Mouse (Mus musculus) liver, embryonic 14.5 days (tissue): Measurements from ENCODE around the gene Asb18. TPM values are rescaled to one million over a fixed set of nuclear protein-coding genes. Genes with fewer than 3 reads are reported as not detected.

Experiments used
- ATAC-seq: fragments of 200-750 bp; cut with Nextera tagmentation; 2 replicates; pipeline ENCODE4 v1.8.0; 2017; ENCODE audit warnings: moderate number of reproducible peaks, mild to moderate bottlenecking, moderate library complexity; ENCODE audit not compliant: insufficient read depth
- DNase-seq, 3 experiments: peaks; one replicate each; pipeline ENCODE4 v3.0.0-alpha.2; 2012 to 2013; ENCODE audit warnings: low read depth in 3 of 3, low spot score in 3 of 3
- H3K27ac ChIP-seq: fragments of 300-500 bp; sonication (generic); 2 replicates; pipeline ENCODE4 v1.5.1; 2014; ENCODE audit warnings: moderate library complexity, mild to moderate bottlenecking, control low read depth, inconsistent platforms
- H3K27me3 ChIP-seq: fragments of 300-500 bp; sonication (generic); 2 replicates; pipeline ENCODE4 v1.6.1; 2014; ENCODE audit warnings: mild to moderate bottlenecking, low read length, moderate library complexity; ENCODE audit not compliant: control insufficient read depth, insufficient read depth
- H3K36me3 ChIP-seq: fragments of 300-500 bp; sonication (generic); replicated peaks from 2 replicates; pipeline ENCODE4 v1.6.1; 2014; ENCODE audit warnings: low read depth; ENCODE audit not compliant: control insufficient read depth, insufficient read depth
- H3K4me1 ChIP-seq, 2 experiments: fragments of 200-500 bp in 1 of 2; fragments of 300-500 bp in 1 of 2; sonication (generic) in 1 of 2; replicated peaks; 2 replicates each; pipeline ENCODE4 v1.6.1; 2012 to 2014; ENCODE audit warnings: antibody characterized with exemption in 1 of 2, inconsistent platforms in 1 of 2, low read length in 1 of 2; ENCODE audit not compliant: control insufficient read depth in 2 of 2, insufficient read depth in 2 of 2
- H3K4me2 ChIP-seq: fragments of 300-500 bp; sonication (generic); 2 replicates; pipeline ENCODE4 v1.6.1; 2014; ENCODE audit warnings: low read depth, mild to moderate bottlenecking, control low read depth, moderate library complexity
- H3K4me3 ChIP-seq, 2 experiments: fragments of 200-500 bp in 1 of 2; fragments of 300-500 bp in 1 of 2; sonication (generic) in 1 of 2; 2 replicates each; pipeline ENCODE4 v1.5.1; 2012 to 2014; ENCODE audit warnings: low read depth in 2 of 2, low read length in 2 of 2, mild to moderate bottlenecking in 2 of 2, control low read depth in 1 of 2, inconsistent platforms in 1 of 2, moderate library complexity in 1 of 2; ENCODE audit not compliant: insufficient read depth in 1 of 2
- H3K9ac ChIP-seq: fragments of 300-500 bp; sonication (generic); replicated peaks from 2 replicates; pipeline ENCODE4 v1.6.1; 2014; ENCODE audit warnings: mild to moderate bottlenecking, control low read depth, moderate library complexity
- H3K9me3 ChIP-seq: fragments of 300-500 bp; sonication (generic); 2 replicates; pipeline ENCODE4 v1.6.1; 2016; ENCODE audit warnings: low read length, mixed read lengths; ENCODE audit not compliant: control insufficient read depth
- CTCF ChIP-seq: IDR thresholded peaks from 2 replicates; pipeline ENCODE4 v1.5.1; 2016; ENCODE audit warnings: antibody characterized with exemption, low read depth, control low read depth
- EP300 ChIP-seq: IDR thresholded peaks from 2 replicates; pipeline ENCODE4 v1.6.1; 2016; ENCODE audit warnings: antibody characterized with exemption, low read depth
- WGBS: fragments of 180-500 bp; shearing (Covaris S2); extraction: QIAGEN DNeasy Blood & Tissue Kit; methylation state at CpG from one replicate; pipeline ENCODE4 v1.1.7; 2014; ENCODE audit not compliant: insufficient replicate concordance; 5-methylcytosine and 5-hydroxymethylcytosine counted together
- polyA plus RNA-seq, 2 experiments: library from polyadenylated mRNA; depleted of rRNA in 1 of 2; stranded (reverse) in 1 of 2; unstranded in 1 of 2; fragments of >200 nt; fragmentation: Nextera tagmentation in 1 of 2; extraction: Ambion mirVana in 1 of 2; gene quantifications; 2 replicates each; pipeline versions ENCODE4 v1.2.1 to v1.2.3; 2012 to 2014

Asb18 gene
- polyA plus RNA-seq, 2 experiments = not detected

DNA sequence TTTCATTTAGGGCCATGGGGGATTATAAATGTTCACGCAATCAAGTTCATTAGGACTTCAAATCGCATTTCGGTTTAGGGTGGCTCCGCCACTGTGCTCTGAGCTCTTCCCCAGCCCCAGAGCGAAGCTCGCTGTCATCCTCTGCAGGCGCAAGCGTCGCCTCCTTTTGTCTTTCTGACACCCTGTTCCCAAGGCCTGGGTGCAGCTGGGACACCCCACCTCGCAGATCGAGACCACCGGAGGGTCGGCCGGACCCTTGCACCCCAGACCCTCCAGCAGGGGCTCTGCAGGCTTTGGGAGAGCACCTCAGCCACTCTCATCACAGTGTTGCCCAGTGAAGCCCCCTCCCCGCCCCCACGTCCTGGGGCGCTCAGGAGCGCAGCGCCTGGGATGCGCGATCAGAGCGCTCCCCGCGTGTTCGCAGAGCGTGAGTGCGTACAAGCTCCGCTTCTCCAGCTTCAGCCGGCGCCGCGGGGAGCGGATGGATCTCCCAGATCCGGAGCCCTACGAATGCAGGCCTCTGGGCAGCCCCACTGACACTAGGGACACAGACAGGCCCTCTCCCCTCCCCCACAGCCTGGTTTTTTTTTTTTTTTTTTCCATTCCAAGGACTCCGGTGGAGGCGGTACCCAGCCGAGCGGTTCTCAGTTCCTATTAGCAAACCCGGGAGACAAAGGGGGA is 72.6 kb downstream of the Asb18 start:
- H3K4me3 ChIP-seq = no peak overlapping the region
- no peaks in the 10 kb centered on the region for H3K36me3 ChIP-seq
- DNase-seq (no peak), ATAC-seq (no peak)
- WGBS = 1% methylated on average over 40 of the region's 40 CpGs
- no peaks in the 10 kb centered on the region for H3K4me1 ChIP-seq
- TF ChIP-seq EP300 = no peak
- no peaks in the 10 kb centered on the region for H3K9me3 ChIP-seq
- no peak overlapping the region for H3K27ac ChIP-seq
- H3K9ac ChIP-seq = no peak overlapping the region
- peaks cover 62% of the 10 kb centered on the region for H3K27me3 ChIP-seq
- H3K4me2 ChIP-seq = no peak overlapping the region; the same call in 1 of the 2 replicates

DNA sequence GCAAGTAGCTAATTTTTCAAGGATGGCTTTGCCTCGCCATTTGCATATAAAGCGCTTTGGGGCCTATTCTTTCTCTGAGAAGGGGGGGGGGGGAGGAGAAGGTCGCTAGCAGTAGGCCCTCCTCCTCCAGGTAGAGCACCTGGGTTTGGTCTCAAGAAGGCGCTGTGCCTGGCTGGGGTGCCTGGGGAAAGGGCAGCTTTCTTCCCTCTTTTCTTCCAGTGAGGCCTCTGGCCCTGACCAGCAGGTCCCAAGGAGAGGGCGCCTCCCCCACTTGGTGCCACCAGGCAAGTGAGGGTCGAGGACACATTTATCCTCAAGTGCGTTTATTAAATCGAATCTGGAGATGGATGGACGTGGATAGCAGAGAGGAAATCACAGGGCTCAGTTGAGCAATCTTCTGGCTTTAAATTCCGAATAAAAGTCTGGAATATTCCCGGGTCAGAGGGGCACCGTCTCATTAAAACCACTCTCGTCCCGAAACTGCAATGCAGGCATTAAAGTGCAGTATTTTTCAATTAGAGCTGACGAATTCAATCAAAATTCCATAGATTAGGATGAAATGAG is 73.4 kb downstream of the Asb18 start:
- Histone ChIP-seq H3K9ac (no peak overlapping the region), H3K4me1 (no peaks in the 10 kb centered on the region), H3K36me3 (no peaks in the 10 kb centered on the region), H3K4me2 (no peak overlapping the region), H3K4me3 (no peak overlapping the region), H3K27me3 (peaks cover 70% of the 10 kb centered on the region), H3K27ac (no peak overlapping the region), H3K9me3 (no peaks in the 10 kb centered on the region)
- 18% methylated on average over 15 of the region's 15 CpGs for WGBS
- no peak for DNase-seq
- ATAC-seq = no peak
- TF ChIP-seq EP300 (no peak), CTCF (no peak)

DNA sequence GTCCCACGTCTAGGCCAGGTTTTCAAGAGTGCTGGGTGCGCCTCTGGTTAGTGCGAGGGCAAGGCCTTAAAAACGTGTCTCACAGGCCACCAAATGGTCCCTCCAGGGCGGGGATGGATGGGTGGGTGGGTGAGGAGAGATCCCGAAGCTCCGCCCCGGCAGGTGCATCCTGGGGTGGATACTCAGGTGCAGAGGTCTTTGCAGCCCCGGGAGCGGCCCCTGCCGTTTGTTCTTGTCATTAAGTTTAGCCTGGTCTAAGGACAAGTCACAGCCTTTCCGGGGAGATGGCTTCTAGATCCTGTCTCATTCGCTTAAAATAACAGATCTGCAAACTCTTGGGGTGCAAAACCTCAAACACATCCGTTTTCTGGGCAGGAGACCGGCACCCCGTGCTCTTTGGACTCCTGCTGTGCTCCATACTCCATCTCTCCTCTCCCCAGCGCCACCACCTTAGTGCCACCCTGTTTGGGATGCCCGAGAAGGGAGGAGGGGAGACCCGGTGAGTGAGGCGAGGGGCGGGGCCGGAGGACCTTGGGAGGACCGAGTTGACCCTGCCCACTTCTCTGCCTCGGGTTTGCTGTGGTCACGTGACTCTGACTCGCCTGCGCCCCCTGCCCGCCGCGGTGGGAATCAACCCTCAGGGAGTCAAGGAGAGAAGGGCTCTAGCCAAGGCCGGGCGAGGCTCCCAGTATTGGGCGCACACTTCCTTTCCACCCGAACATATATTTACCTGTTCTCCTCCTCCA is 74.3 kb downstream of the Asb18 start:
- no peak overlapping the region for H3K4me3 ChIP-seq
- H3K9me3 ChIP-seq = no peaks in the 10 kb centered on the region
- no peak for TF ChIP-seq EP300
- TF ChIP-seq CTCF = peak; percentile 79
- H3K4me1 ChIP-seq = no peaks in the 10 kb centered on the region
- DNase-seq (peak; percentile 20 to 33 (median 22)), ATAC-seq (peak; percentile 26; the same call in 1 of the 2 replicates)
- peak overlapping the region; percentile 18; the same call in 1 of the 2 replicates for H3K4me2 ChIP-seq
- H3K36me3 ChIP-seq = no peaks in the 10 kb centered on the region
- H3K27me3 ChIP-seq = peaks cover 79% of the 10 kb centered on the region
- H3K9ac ChIP-seq = no peak overlapping the region
- H3K27ac ChIP-seq = no peak overlapping the region
- WGBS = 4% methylated on average over 34 of the region's 34 CpGs

DNA sequence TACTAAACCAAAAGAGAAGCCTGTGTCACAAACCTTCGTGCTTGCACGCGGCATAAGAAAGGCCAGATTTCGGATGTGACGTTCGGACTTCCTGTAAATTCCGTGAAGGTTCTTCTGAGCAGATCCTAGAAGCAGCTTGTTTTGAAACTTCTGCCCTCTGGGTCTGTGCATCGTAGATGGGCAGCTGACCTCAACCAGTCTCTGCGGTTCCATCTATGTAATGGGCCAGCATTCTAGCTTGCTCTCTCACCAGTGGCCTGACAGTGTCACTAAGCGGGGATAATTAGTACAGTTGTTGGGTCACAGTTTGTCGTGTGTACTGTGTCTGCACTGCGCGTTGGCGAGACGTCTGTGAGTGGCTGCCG is 74.9 kb downstream of the Asb18 start:
- no peaks in the 10 kb centered on the region for H3K36me3 ChIP-seq
- no peak overlapping the region for H3K4me2 ChIP-seq
- no peak overlapping the region for H3K27ac ChIP-seq
- TF ChIP-seq CTCF = no peak
- TF ChIP-seq EP300 = no peak
- DNase-seq = no peak
- no peaks in the 10 kb centered on the region for H3K9me3 ChIP-seq
- WGBS = 26% methylated on average over 16 of the region's 16 CpGs
- no peak overlapping the region for H3K9ac ChIP-seq
- ATAC-seq = no peak
- H3K27me3 ChIP-seq = peaks cover 84% of the 10 kb centered on the region
- no peaks in the 10 kb centered on the region for H3K4me1 ChIP-seq
- H3K4me3 ChIP-seq = no peak overlapping the region

DNA sequence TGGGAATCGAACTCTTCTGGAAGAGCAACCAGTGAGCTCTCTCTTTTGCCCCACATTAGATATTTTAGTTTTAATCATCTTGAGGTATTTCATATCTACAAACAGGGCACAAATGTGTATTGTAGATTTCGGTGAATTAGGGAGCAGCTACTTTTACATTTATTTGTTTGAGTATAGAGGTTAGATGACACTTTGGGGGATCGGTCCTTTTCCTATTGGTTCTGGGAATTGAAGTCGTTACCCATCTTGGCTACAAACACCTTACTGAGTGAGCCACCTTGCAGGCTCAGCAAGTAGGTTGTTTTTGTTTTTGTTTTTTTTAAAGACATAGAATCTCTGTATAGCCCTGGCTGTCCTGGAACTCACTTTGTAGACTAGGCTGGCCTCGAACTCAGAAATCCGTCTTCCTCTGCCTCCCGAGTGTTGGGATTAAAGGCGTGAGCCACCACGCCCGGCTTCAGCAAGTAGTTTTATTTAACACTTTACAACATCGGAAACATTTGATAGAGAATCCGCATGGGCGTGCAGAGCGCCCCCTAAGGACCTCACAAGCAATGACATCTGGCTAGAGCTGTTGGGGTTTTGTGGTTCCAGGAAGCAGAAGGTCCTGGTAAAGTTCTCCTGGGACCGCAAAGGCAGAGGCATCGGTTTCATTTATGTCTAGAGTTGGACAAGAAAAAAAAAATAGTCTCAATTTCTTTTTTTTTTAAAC is 75.4 kb downstream of the Asb18 start:
- Histone ChIP-seq H3K4me1 (no peaks in the 10 kb centered on the region), H3K36me3 (no peaks in the 10 kb centered on the region), H3K9me3 (no peaks in the 10 kb centered on the region), H3K4me2 (no peak overlapping the region), H3K27ac (no peak overlapping the region), H3K4me3 (no peak overlapping the region), H3K27me3 (peaks cover 88% of the 10 kb centered on the region), H3K9ac (no peak overlapping the region)
- ATAC-seq (no peak), DNase-seq (no peak)
- TF ChIP-seq EP300 (no peak), CTCF (peak; percentile 50)
- 22% methylated on average over 16 of the region's 16 CpGs for WGBS
